Mouse (Mus musculus) cerebellum, adult 2 months (tissue): ENCODE results near the gene Psen2. TPM values are rescaled to one million over a fixed set of nuclear protein-coding genes. Genes with fewer than 3 reads are reported as not detected.

ENCODE experiments used
- DNase-seq, 2 experiments: peaks; one replicate each; pipeline ENCODE4 v3.0.0; 2021
- H3K27ac ChIP-seq: fragments of 200-500 bp; 2 replicates; pipeline ENCODE4 v1.5.1; 2012; ENCODE audit warnings: low read length, control low read depth, inconsistent platforms; ENCODE audit not compliant: insufficient read depth
- H3K27me3 ChIP-seq: fragments of 200-500 bp; 2 replicates; pipeline ENCODE4 v1.6.1; 2012; ENCODE audit warnings: inconsistent platforms, mild to moderate bottlenecking, low read length, moderate library complexity; ENCODE audit not compliant: control insufficient read depth, insufficient read depth
- H3K4me1 ChIP-seq: fragments of 200-500 bp; 2 replicates; pipeline ENCODE4 v1.6.1; 2011; ENCODE audit warnings: low read length; ENCODE audit not compliant: control insufficient read depth, insufficient read depth
- H3K4me3 ChIP-seq: fragments of 200-500 bp; replicated peaks from 2 replicates; pipeline ENCODE3; 2011; ENCODE audit warnings: mild to moderate bottlenecking, low read depth, low read length, control low read depth; ENCODE audit not compliant: insufficient read depth
- CTCF ChIP-seq: fragments of 200-500 bp; IDR thresholded peaks from 2 replicates; pipeline ENCODE4 v1.5.1; 2011; ENCODE audit warnings: low read depth, mild to moderate bottlenecking, control low read depth, low read length, moderate library complexity, borderline replicate concordance; ENCODE audit not compliant: insufficient read depth
- POLR2A ChIP-seq: fragments of 200-500 bp; IDR thresholded peaks from 2 replicates; pipeline ENCODE4 v1.6.1; 2011; ENCODE audit warnings: low read length, control low read depth, borderline replicate concordance; ENCODE audit not compliant: insufficient read depth
- WGBS: fragments of 180-500 bp; shearing (Covaris S2); methylation state at CpG from one replicate; pipeline ENCODE4 v1.1.7; 2018; 5-methylcytosine and 5-hydroxymethylcytosine counted together
- polyA plus RNA-seq: library from polyadenylated mRNA; depleted of rRNA; stranded (reverse); fragments of >200 nt; gene quantifications from 2 replicates; pipeline ENCODE4 v1.2.3, GENCODE M21; 2012

Gene Psen2
- polyA plus RNA-seq, 1 experiment: 46.6 TPM

- H3K4me3 ChIP-seq: no peak overlapping the region
- 85% methylated on average over 9 of the region's 9 CpGs for WGBS
- H3K27me3 ChIP-seq: no peaks in the 10 kb centered on the region
- no peak for DNase-seq
- H3K4me1 ChIP-seq: peaks cover 35% of the 10 kb centered on the region
- H3K27ac ChIP-seq: no peak overlapping the region
- TF ChIP-seq POLR2A (no peak), CTCF (no peak)
These were observed 69.2 kb downstream of the Psen2 start for GRCm38 (mm10) chr1:180194048-180194447.

GRCm38 (mm10) chr1:180193391-180193935, 69.8 kb downstream of the Psen2 start:
- Histone ChIP-seq H3K4me3 (no peak overlapping the region), H3K27me3 (no peaks in the 10 kb centered on the region), H3K27ac (no peak overlapping the region), H3K4me1 (peaks cover 38% of the 10 kb centered on the region)
- DNase-seq: no peak
- WGBS: 77% methylated on average over 8 of the region's 8 CpGs
- TF ChIP-seq POLR2A (no peak), CTCF (no peak)

- TF ChIP-seq POLR2A (no peak), CTCF (no peak)
- H3K4me3 ChIP-seq: no peak overlapping the region
- no peak for DNase-seq
- H3K27ac ChIP-seq: no peak overlapping the region
- 63% methylated on average over 4 of the region's 4 CpGs for WGBS
- H3K4me1 ChIP-seq: peaks cover 38% of the 10 kb centered on the region
- no peaks in the 10 kb centered on the region for H3K27me3 ChIP-seq
These were observed 70.4 kb downstream of the Psen2 start for GRCm38 (mm10) chr1:180192866-180193265.

GRCm38 (mm10) chr1:180191651-180192220, 71.5 kb downstream of the Psen2 start:
- TF ChIP-seq CTCF: no peak
- TF ChIP-seq POLR2A: no peak
- no peaks in the 10 kb centered on the region for H3K27me3 ChIP-seq
- WGBS: 15% methylated on average over 7 of the region's 7 CpGs
- DNase-seq: no peak
- no peak overlapping the region for H3K4me3 ChIP-seq
- H3K4me1 ChIP-seq: peaks cover 38% of the 10 kb centered on the region
- H3K27ac ChIP-seq: no peak overlapping the region

GRCm38 (mm10) chr1:180191112-180191511, 72.1 kb downstream of the Psen2 start:
- whole genome bisulfite sequencing: 71% methylated on average over 8 of the region's 8 CpGs

GRCm38 (mm10) chr1:180188951-180189350, 74.3 kb downstream of the Psen2 start:
- H3K4me3 ChIP-seq: no peak overlapping the region
- no peak for DNase-seq
- H3K27ac ChIP-seq: no peak overlapping the region
- H3K27me3 ChIP-seq: no peaks in the 10 kb centered on the region
- 54% methylated on average over 4 of the region's 4 CpGs for WGBS
- TF ChIP-seq POLR2A (no peak), CTCF (no peak)
- H3K4me1 ChIP-seq: peaks cover 33% of the 10 kb centered on the region

More at GRCm38 (mm10) chr1:180191112-180191511, 72.1 kb downstream of the Psen2 start:
- DNase-seq: no peak
- Histone ChIP-seq H3K27me3 (no peaks in the 10 kb centered on the region), H3K4me1 (peaks cover 41% of the 10 kb centered on the region), H3K4me3 (no peak overlapping the region), H3K27ac (no peak overlapping the region)
- TF ChIP-seq POLR2A (no peak), CTCF (no peak)

GRCm38 (mm10) chr1:180186371-180186770, 76.9 kb downstream of the Psen2 start:
- Histone ChIP-seq H3K27ac (no peak overlapping the region), H3K27me3 (no peaks in the 10 kb centered on the region), H3K4me3 (no peak overlapping the region), H3K4me1 (peaks cover 23% of the 10 kb centered on the region)
- DNase-seq: no peak
- 70% methylated on average over 3 of the region's 3 CpGs for WGBS
- TF ChIP-seq CTCF (no peak), POLR2A (no peak)

GRCm38 (mm10) chr1:180185877-180186276, 77.4 kb downstream of the Psen2 start:
- DNase-seq: no peak
- TF ChIP-seq POLR2A (no peak), CTCF (no peak)
- no peaks in the 10 kb centered on the region for H3K27me3 ChIP-seq
- no peak overlapping the region for H3K27ac ChIP-seq
- 27% methylated on average over 5 of the region's 5 CpGs for WGBS
- peaks cover 21% of the 10 kb centered on the region for H3K4me1 ChIP-seq
- H3K4me3 ChIP-seq: no peak overlapping the region
